Mouse (Mus musculus) adrenal gland, postnatal 4 days (tissue): ENCODE results near the gene Ypel5. TPM values are rescaled to one million over a fixed set of nuclear protein-coding genes. Genes with fewer than 3 reads are reported as not detected.

Source experiments
- DNase-seq, 2 experiments: peaks; one replicate each; pipeline ENCODE4 v3.0.0; 2021 to 2022; ENCODE audit warnings: low spot score in 2 of 2, mixed read lengths in 2 of 2
- long read RNA-seq, 2 experiments: library from polyadenylated mRNA; stranded (forward); transcript quantifications; one replicate each; pipeline ENCODE4 v2.0.0; 2021
- total RNA-seq, 2 experiments: library from RNA; stranded (reverse); gene quantifications; 2 replicates each; pipeline ENCODE4 v1.2.3; 2021

Gene Ypel5
- total RNA-seq: 10 to 100 TPM; 67.6 to 68.1 TPM
- long read RNA-seq, experiment 1, transcript Ypel5-202 (3 exons, 2,419 nt): minor isoform, 8 of 50 reads
- long read RNA-seq, experiment 1, transcript Ypel5-201 (3 exons, 3,120 nt): major isoform, 32 of 50 reads
- long read RNA-seq, experiment 1, partial matches to known transcripts: 0 of 50 reads
- long read RNA-seq, experiment 1, other reads (novel, unspliced or antisense): 7 of 50 reads
- long read RNA-seq, experiment 2, transcript Ypel5-201 (3 exons, 3,120 nt): major isoform, 48 of 61 reads
- long read RNA-seq, experiment 2, transcript Ypel5-202 (3 exons, 2,419 nt): minor isoform, 8 of 61 reads
- long read RNA-seq, experiment 2, partial matches to known transcripts: 0 of 61 reads
- long read RNA-seq, experiment 2, other reads (novel, unspliced or antisense): 4 of 61 reads

- peak; percentile 97 to 98 for DNase-seq
Measured at GRCm38 (mm10) chr17:72836158-72837115, at the start of gene Ypel5. Gene Ypel5 (plus strand): TSS chr17:72836453.

GRCm38 (mm10) chr17:72787886-72788436 is 48.3 kb upstream of the Ypel5 start:
- DNase-seq: no peak

- DNase-seq: no peak
Measured at GRCm38 (mm10) chr17:72793278-72793677, 43.0 kb upstream of the Ypel5 start.

GRCm38 (mm10) chr17:72794660-72795059 is 41.6 kb upstream of the Ypel5 start:
- no peak for DNase-seq

- no peak for DNase-seq
Measured at GRCm38 (mm10) chr17:72795392-72796047, 40.7 kb upstream of the Ypel5 start.

- DNase-seq: no peak
Measured at GRCm38 (mm10) chr17:72796506-72796905, 39.7 kb upstream of the Ypel5 start.

- no peak for DNase-seq
Measured at GRCm38 (mm10) chr17:72797867-72798266, 38.4 kb upstream of the Ypel5 start.

- DNase-seq: no peak
Measured at GRCm38 (mm10) chr17:72809942-72810654, 26.2 kb upstream of the Ypel5 start.

- DNase-seq: peak; percentile 9 to 12
Measured at GRCm38 (mm10) chr17:72813419-72814315, 22.6 kb upstream of the Ypel5 start.

- DNase-seq: no peak
Measured at GRCm38 (mm10) chr17:72817574-72817973, 18.7 kb upstream of the Ypel5 start.

- no peak for DNase-seq
Measured at GRCm38 (mm10) chr17:72819714-72820113, 16.5 kb upstream of the Ypel5 start.

- DNase-seq: no peak
Measured at GRCm38 (mm10) chr17:72820425-72820824, 15.8 kb upstream of the Ypel5 start.

GRCm38 (mm10) chr17:72821923-72822322 is 14.3 kb upstream of the Ypel5 start:
- DNase-seq: no peak

- no peak for DNase-seq
Measured at GRCm38 (mm10) chr17:72826916-72827534, 9.2 kb upstream of the Ypel5 start.

GRCm38 (mm10) chr17:72828027-72828678 is 8.1 kb upstream of the Ypel5 start:
- no peak for DNase-seq

- no peak for DNase-seq
Measured at GRCm38 (mm10) chr17:72828687-72829086, 7.6 kb upstream of the Ypel5 start.

GRCm38 (mm10) chr17:72837140-72837712 is 973 bp downstream of the Ypel5 start:
- peak; percentile 76 to 88 for DNase-seq
